Mouse (Mus musculus): ENCODE results near the gene Sec16a. TPM values are rescaled to one million over a fixed set of nuclear protein-coding genes. Genes with fewer than 3 reads are reported as not detected.
A peak's percentile ranks its signal among the peaks of the same experiment; 100 is the strongest.
"Not testable (repeated sequence)": the region's sequence is repeated elsewhere in the genome, so short reads cannot be mapped to it uniquely, and the experiment has no call there.

Sec16a gene
- total RNA-seq, 2 experiments from 2014 or later, result 46.4 to 48.1 TPM

DNA sequence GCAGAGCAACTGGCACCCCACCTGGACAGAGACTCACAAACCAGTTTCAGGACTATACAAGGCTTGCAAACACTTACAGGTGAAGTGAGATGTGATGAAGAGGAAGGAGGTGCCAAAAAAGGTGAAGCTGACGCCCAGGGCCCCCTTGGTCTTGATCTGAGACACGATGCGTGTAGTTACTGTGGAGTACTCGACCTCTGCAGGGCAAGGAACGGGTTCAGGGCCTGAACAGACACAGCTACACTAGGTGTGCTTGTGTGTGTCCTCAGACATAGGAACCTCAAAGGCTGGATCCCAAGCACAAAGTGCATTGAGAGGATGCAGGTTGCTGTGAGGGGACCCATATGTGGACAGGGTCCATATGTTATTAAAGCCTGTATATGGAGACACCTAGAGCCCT, 44.7 kb downstream of the Sec16a start:
- no peak for DNase-seq (ENCODE audit: extremely low spot score in 1 of 2, low spot score in 1 of 2)

DNA sequence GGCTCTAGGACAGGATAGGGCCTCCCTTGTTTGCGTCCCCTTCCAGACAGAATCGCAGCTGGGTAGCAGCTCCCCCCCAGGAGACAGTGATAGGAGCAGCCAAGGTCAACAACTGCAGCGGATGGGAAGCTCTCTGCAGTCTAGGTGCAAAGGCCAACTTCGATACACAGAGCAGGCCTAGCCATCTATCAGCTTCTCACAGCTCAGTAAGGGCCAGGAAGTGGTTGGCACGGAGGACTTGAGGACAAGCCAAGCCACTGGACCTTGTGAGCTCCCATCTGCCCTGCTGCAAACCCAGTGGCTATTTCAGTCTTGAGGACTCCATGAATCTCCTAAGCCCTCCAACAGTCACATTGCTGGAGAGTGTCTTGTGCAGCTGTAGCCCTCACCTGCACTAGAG, 45.4 kb downstream of the Sec16a start:
- DNase-seq (ENCODE audit: extremely low spot score in 1 of 2, low spot score in 1 of 2), result no peak

DNA sequence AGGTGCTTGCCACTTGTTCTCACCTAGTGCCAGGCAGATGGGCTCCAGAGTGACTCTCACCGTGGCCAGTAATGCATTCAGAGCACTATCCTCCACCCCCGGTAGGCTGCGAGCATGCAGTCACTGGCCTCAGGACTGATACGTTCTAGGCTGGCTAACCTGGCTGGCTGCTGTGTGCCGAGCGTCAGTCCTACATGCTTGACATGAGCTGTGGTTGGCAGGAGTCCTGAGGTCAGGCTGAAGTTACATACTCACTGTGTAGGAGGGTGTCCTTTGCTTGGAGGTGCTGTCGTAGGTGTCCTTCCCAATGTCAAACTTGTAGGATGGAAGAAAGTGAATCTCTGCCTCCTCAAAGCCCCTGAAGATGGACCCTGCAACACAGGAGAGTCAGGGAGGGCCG, 46.0 kb downstream of the Sec16a start:
- DNase-seq (ENCODE audit: extremely low spot score in 1 of 2, low spot score in 1 of 2), result no peak

DNA sequence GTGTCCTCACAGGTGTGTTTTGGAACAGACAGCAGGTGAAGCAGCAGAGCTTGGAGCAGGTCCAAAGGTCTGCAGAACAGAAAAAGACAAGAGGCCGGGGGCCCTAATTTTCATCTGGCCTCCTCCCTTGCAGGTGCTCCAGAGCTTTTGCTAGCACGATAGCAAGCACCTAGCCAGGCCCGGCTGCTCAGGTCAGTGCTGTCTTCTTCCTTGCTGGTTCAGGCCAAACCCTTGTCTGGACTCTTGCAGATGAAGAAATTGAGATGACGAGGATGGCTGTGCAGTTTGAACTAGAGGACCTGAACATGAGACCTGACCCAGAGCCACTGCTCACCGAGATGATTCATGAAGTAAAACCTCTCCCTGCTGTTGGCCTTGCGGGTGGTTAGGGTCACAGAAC, 53.4 kb downstream of the Sec16a start:
- no peak for DNase-seq (ENCODE audit: extremely low spot score in 1 of 2, low spot score in 1 of 2)

DNA sequence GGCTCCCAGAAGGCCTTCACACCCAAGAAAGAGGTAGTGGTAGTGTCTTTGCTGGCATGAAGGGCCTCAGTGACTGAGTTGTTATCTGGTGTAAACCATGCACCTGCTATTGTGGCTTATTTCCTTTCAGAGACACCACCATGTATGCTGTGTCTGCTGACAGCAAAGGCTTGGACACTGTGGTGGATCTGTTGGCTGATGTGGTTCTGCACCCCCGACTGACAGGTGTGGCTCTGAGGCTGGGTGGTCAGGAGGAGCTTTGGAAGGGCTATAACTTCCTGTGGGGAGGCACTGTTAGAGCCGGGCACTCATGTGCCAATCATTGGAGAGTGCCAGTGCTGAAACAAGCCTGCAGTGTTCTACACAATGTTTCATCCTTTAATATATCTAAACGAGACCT, 54.1 kb downstream of the Sec16a start:
- DNase-seq (ENCODE audit: extremely low spot score in 1 of 2, low spot score in 1 of 2), result no peak

DNA sequence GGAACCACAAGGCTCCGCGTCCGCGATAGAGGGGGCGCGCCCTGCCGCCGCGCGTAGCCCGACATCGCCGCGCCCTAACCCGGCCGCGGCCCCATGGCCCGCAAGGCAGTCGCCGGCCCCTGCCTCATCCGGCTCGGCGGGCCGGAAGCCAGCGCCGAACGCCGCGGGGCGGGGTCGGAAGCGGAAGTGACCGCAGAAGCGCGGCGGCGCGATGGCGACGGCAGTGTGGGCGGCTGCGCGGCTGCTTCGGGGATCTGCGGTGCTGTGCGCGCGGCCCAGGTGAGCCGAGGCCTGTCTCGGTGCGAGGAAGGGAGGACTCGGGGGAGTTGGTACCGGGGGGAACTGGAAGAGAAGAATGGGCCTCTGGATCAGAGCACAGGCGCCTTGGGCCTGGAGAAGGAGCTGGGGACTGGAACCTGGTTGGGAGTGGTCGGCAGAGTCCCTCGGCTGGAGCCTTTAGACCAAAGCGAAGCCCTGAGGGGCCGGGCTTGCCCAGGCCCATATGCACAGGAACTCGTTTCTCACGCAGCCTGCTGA, 55.8 kb downstream of the Sec16a start, which contains the start of the genes Entr1 and Pmpca:
TSS of gene Entr1 (minus strand) at position 163 of the 537 bp plus-strand sequence.
TSS of gene Pmpca (plus strand) at position 186 of the 537 bp plus-strand sequence.
- peak; percentile 78 to 84 for DNase-seq (ENCODE audit: extremely low spot score in 1 of 2, low spot score in 1 of 2)

DNA sequence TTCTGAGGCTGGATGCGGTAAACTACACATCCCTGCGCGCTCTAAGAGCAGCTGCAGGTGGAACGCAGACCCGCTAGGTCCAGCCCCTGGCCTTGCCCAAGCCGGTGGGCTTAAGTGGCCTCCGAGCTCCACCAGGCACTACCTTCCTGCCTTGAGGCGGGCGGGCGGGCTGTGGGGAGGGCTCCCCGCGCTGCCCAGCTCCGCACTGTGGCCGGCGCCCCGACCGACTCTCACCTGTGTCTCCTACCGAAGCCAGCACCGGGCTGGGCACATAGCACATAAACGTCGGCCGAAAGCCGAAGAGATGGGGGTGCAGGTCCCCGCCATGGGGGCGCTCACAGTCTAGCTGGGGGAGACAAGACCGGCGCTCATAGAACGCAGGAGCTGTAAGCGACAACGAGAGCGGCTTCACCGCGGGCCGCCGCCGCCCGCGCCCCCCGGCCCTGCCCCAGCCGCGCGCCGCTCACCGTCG, 56.3 kb downstream of the Sec16a start:
- no peak for DNase-seq (ENCODE audit: extremely low spot score in 1 of 2, low spot score in 1 of 2)

DNA sequence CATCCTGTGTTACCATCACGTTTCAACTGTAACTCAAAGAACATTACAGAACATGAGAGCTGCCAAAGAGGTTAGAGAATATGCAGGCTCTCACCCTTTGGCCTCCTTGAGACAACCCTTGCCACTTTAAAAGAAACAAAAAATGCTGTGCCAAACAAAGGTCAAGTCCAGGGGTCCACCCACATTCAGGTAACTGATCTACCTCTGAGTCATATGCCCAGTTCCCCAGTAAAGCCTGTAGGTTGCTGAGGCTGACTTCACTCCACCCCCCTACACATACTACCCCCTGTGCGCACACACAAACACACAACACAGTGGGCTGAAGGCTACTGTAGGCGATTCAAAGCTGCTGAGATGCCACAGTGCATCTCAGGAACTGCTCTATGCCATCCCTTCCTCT, 57.3 kb downstream of the Sec16a start:
- no peak for DNase-seq (ENCODE audit: extremely low spot score in 1 of 2, low spot score in 1 of 2)

DNA sequence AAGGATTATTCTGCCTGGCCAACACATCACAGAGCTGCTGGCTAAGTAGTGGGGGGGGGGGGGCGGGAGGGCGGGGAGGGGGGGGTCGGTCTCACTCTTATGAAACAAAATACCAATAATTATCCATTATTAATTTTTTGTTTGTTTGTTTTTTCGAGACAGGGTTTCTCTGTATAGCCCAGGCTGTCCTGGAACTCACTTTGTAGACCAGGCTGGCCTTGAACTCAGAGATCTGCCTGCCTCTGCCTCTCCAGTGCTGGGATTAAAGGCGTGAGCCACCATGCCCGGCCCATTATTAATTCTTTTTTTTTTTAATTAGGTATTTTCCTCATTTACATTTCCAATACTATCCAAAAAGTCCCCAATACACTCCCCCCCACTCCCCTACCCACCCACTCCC, 64.1 kb downstream of the Sec16a start:
- not testable (repeated sequence) for DNase-seq (ENCODE audit: extremely low spot score in 1 of 2, low spot score in 1 of 2)

DNA sequence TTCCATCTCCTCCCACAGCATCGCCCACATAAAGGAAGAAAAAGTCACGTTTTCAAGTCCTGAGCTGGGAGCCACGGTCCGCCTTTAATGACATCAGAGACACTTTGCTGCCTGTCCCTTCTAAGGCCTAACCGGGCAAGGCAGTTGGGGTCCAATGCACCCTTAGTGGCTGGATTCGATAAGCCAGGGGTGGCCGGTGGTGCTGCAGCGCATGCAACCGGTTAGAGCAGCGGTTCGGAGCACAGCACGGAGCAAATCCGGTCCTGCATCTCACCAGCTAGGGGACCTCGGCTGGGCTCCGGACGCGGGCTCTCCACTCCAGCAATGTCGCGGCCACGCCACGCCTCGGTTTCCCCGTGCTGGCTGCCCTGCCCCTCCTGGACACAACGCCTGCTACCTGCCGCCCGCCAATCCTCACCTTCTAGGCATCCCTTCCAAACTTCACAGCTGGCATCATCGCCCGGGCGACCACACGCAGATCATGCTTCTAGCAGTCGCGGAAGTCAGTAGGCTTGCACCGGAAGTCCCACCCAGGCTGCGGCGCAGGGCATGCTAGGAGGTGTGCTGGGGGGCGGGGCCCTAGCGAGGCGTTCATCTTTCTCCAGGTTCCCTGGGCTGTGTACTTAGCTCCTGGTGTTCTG, 64.8 kb downstream of the Sec16a start, which contains the start of gene Snapc4:
TSS of gene Snapc4 (minus strand) at position 523 of the 641 bp plus-strand sequence.
- DNase-seq (ENCODE audit: extremely low spot score in 1 of 2, low spot score in 1 of 2), result peak; percentile 60 to 71

DNA sequence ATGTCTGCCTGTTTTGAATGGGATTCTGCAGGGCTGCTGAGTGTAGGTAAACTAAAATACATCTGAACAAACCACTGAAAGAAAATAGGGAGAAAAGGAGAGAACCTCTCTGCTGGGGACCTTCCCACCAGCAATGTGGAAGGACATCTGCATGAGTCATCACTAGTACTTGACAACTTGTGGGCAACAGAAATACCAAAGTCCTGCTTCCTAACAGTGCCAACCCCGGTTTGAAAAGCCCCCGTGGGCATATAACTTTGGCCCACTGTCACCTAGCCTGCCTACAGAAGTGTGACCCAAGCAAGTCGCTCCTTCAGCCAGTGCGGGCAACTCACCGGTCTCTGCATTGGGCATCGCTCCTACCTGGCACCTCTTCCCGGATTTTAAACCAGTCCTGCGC, 72.6 kb downstream of the Sec16a start:
- no peak for DNase-seq (ENCODE audit: extremely low spot score in 1 of 2, low spot score in 1 of 2)

DNA sequence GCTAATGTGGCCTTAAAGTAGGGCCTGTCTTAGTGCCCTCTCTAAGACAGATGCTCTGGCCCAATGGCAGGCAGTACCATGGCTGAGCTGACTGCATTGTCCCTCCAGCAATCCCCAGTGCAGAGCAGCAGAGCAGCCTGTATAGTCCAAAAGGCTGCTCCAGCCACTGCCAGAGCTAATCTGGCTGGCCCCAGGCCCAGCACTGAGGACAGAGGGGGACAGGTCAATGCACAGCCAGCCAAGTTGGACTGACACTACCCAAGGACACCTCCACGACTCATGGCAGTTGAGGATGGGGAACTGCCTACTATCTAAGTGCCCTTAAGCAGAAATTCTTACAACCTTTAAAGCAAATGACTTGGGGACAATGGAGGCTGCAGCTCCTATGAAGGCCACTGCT, 76.4 kb downstream of the Sec16a start:
- no peak for DNase-seq (ENCODE audit: extremely low spot score in 1 of 2, low spot score in 1 of 2)

DNA sequence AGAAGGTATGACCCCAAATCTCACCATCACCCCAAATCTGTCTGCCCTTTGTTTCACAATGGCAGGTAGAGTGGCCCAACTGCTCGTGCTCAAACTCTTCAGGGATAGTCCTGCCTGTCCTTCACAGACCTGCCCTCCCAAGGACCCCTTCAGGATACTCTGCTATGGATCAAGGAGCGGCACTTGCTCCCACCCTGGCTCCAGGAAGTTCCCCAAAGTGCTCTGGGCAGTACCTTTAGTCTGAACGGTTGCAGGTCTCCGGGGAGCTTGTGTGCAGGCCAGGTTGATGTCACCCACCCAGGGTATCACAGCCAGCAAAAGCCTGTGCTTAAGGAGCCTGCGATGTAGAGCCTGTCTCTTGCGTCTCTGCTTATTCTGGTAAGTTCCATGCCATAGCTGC, 77.1 kb downstream of the Sec16a start:
- DNase-seq (ENCODE audit: extremely low spot score in 1 of 2, low spot score in 1 of 2), result no peak

DNA sequence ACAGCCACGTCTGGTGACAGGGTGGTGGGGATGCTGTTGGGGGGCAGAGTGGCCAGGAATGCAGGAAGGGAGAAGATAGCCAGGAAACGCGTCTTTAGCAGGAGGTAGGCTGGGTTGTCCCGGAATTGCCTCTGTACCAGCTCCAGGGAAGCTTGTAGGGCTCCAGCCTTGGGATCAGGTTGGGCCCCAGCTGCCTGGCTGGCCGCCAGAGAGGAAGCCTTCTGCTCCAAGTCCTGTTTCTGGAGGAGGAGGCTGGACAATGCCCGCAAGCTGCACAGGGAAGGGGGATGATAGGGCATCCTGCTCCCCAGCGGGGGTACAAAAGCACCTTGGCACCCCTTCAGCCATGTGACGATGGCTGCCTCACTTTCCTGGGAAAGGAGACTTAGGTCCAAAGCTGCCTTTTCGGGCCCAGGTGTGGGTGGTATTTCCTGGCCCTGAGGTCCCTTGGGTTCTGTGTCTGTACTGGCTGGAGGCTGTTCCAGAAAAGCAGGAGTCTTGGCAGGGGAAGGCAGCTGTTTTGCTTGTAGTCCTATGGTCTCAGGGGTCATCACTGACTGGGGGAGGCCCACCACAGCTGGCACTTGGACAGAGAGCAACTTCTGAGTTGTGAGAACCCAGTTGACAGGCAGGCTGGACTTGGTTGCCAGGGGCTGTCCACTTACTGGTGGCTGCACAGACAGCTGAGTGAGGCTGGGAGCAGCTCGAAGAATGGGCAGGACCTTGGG, 80.1 kb downstream of the Sec16a start:
- no peak for DNase-seq (ENCODE audit: extremely low spot score in 1 of 2, low spot score in 1 of 2)

DNA sequence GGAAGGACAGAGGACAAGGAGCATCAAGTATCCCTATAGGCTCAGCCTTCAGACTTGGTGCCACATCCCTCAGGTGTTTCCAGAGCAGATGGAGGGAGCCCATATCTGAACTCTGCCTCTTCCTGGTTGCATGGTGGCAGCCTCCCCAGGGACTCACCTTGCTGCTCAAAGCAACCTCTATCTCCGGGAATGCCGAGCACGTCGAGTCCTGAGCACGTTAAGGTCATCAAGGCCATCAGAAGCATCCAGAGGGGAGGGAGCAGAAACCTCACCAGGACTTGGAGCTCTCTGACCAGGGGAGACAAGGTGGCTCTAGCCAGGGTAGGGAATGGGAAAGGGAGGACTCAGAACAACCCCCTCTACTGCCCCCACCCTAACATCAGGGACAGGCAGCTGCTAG, 81.5 kb downstream of the Sec16a start:
- no peak for DNase-seq (ENCODE audit: extremely low spot score in 1 of 2, low spot score in 1 of 2)

DNA sequence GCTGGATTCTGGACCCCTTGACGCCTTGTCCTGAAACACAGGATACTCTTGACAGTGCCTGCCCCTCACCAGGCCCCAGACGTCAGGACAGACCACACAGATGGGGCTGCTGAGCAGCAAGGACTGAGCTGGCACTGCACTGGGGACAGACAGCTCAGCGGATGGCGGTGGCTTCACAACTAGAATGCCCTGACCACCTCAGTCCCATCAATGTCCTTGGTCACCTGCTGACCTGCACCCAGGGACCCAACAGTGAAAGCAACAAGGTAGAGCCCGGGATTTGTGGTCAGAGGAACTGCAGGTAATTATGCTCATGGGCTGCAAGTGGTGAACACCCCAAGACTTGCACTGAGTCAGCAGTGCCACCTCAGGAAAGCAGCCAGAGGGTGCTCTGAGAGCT, 82.0 kb downstream of the Sec16a start:
- no peak for DNase-seq (ENCODE audit: extremely low spot score in 1 of 2, low spot score in 1 of 2)

DNA sequence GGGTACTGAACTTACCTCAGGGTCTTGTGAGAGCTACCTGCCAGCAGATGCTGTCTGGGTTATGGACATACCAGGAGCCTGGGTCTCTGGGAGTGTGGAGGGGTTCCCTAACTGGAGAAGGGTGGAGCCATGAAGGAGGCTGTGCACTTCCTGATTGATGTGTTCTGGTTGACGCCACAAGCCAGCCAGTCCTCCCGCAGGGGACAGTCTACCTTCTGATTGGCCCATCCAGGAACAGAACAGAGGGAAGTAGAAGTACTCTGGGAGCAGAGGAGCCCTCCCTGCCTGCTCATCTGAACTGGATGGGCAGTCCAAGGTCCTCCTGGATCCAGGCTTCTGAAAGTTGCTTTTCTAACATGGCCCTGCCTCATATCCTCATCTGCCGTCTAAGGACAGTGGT, 84.2 kb downstream of the Sec16a start, which contains the start of gene Card9:
TSS of gene Card9 (minus strand) at position 147 of the 400 bp plus-strand sequence.
- DNase-seq (ENCODE audit: extremely low spot score in 1 of 2, low spot score in 1 of 2), result no peak

DNA sequence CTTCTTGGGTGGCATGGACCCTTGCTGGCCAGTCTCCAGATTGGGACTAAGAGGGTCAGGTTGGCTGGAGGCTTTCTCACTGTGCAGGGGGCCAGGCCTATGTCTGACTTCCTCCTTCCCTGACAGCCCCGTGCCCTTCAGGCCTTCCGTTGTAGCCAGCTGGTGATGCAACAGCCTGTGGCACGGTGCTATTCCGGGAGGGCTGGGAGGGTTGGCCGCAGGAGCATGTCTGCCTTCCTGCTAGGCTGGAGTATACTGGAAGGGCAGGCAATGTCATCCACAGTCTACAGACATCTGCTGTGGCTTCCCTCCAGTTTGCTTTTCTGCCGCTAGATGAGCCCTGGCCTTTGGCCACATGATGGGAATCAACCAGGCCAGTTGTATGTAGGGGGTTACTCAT, 85.0 kb downstream of the Sec16a start:
- DNase-seq (ENCODE audit: extremely low spot score in 1 of 2, low spot score in 1 of 2), result no peak

All from layer of hippocampus, postnatal 25 days (tissue).